Mouse (Mus musculus) intestine, embryonic 14.5 days (tissue): ENCODE data around the gene Itfg2. TPM values are rescaled to one million over a fixed set of nuclear protein-coding genes. Genes with fewer than 3 reads are reported as not detected.

Experiments used
- ATAC-seq: fragments of 200-750 bp; cut with Nextera tagmentation; replicated peaks from 2 replicates; pipeline ENCODE4 v1.8.0; 2017; ENCODE audit warnings: low read depth, moderate number of reproducible peaks, moderate TSS enrichment, moderate library complexity; ENCODE audit not compliant: low FRiP score, low TSS enrichment
- DNase-seq: peaks from one replicate; pipeline ENCODE4 v3.0.0-alpha.2; 2018; ENCODE audit warnings: low spot score
- H3K27ac ChIP-seq: fragments of 300-500 bp; sonication (generic); 2 replicates; pipeline ENCODE4 v1.5.1; 2014; ENCODE audit warnings: low read depth, mild to moderate bottlenecking, control low read depth
- H3K27me3 ChIP-seq: fragments of 300-500 bp; sonication (generic); replicated peaks from 2 replicates; pipeline ENCODE4 v1.6.1; 2014; ENCODE audit warnings: low read length, control low read depth; ENCODE audit not compliant: control insufficient read depth, insufficient read depth
- H3K36me3 ChIP-seq: fragments of 300-500 bp; sonication (generic); 2 replicates; pipeline ENCODE4 v1.6.1; 2014; ENCODE audit warnings: low read length, control low read depth; ENCODE audit not compliant: control insufficient read depth, insufficient read depth
- H3K4me1 ChIP-seq: fragments of 300-500 bp; sonication (generic); replicated peaks from 2 replicates; pipeline ENCODE4 v1.6.1; 2014; ENCODE audit warnings: low read length, control low read depth, mixed read lengths; ENCODE audit not compliant: control insufficient read depth, insufficient read depth
- H3K4me2 ChIP-seq: fragments of 300-500 bp; sonication (generic); 2 replicates; pipeline ENCODE4 v1.6.1; 2014; ENCODE audit warnings: low read length
- H3K4me3 ChIP-seq: fragments of 300-500 bp; sonication (generic); 2 replicates; pipeline ENCODE4 v1.5.1; 2014; ENCODE audit warnings: low read depth, low read length, control low read depth, mixed read lengths
- H3K9ac ChIP-seq: fragments of 300-500 bp; sonication (generic); 2 replicates; pipeline ENCODE4 v1.6.1; 2014; ENCODE audit warnings: mild to moderate bottlenecking, low read length
- H3K9me3 ChIP-seq: fragments of 300-500 bp; sonication (generic); 2 replicates; pipeline ENCODE4 v1.6.1; 2016; ENCODE audit warnings: low read length, control low read depth; ENCODE audit not compliant: control insufficient read depth
- WGBS: fragments of 180-500 bp; shearing (Covaris S2); extraction: QIAGEN DNeasy Blood & Tissue Kit; methylation state at CpG from one replicate; pipeline ENCODE4 v1.1.7; 2014; 5-methylcytosine and 5-hydroxymethylcytosine counted together
- polyA plus RNA-seq: library from polyadenylated mRNA; unstranded; fragments of >200 nt; fragmentation: Nextera tagmentation; extraction: Ambion mirVana; gene quantifications from 2 replicates; pipeline ENCODE4 v1.2.1, GENCODE M21; 2014

Itfg2 gene
- polyA plus RNA-seq, 1 experiment from 2014 or later, result 35.9 TPM

DNA sequence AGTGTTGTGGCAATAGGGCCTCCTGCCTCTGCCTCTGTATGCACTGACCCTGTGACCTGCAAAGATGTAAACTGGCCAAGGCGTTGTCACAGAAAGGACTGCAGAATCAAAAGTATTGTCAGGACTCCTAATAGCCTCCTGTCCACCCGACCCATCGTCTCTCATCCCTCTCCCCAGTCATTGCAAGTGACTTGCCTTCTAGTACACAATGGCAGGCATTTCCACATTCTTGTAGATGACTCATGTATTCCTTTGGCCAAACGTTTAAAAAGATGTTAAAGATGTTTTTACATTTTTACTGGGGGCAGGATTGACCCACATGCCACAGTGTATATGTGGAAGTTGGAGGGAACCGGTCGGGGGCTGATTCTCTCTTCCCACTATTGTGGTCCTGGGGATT, 60.0 kb downstream of the Itfg2 start:
- Histone ChIP-seq H3K27ac (no peak overlapping the region), H3K4me3 (no peak overlapping the region)

DNA sequence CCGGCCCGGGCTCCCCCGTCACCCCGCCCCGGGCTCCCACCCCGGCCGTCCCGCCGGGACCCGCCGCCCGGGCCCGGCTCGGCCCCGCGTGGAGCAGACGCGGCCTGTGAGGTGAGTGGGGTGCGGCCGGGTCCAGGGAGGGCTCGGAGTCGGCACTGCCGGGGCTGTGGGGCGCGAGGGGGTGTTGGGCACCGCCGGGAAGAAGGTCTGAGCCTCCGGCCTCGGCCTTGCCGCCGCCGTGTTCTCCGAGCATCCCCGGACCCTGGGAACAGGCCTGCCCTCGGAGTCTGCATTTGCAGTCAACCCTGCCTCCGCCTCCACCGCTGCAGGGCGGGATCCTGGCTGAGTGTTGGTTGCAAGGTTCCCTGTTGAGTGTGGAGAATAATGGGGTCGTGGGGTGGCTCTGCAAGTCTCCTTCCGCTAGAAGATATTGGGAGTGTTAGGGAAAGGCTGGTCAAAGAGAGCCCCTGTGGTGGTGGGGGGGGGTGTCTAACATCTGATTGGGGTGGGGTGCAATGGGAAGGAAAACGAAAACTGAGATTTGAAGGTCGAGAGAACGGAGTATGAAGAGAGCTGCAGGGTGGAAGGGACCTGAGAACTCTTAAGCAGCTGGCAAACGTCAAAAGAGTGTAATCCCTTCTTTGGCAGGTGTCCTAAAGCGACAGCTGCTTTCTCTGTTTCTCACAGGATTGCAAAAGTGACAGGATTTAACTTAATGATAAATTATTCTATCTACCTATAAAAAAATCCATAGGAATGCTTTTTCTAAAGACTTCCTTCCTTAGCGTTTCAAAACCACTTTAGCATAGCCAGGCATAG, 61.5 kb downstream of the Itfg2 start:
- WGBS, result 1% methylated on average over 45 of the region's 46 CpGs
- ATAC-seq (no peak; the same call in 1 of the 2 replicates), DNase-seq (peak; percentile 83)
- H3K4me1 ChIP-seq, result peaks cover 17% of the 10 kb centered on the region
- peak overlapping the region; percentile 95 for H3K27ac ChIP-seq
- no peaks in the 10 kb centered on the region for H3K27me3 ChIP-seq
- H3K4me2 ChIP-seq, result peak overlapping the region; percentile 79
- H3K4me3 ChIP-seq, result peak overlapping the region; percentile 67
- peaks cover 35% of the 10 kb centered on the region for H3K36me3 ChIP-seq
- peak overlapping the region; percentile 92 for H3K9ac ChIP-seq
- H3K9me3 ChIP-seq, result no peaks in the 10 kb centered on the region

More for the DNA sequence above, 60.0 kb downstream of the Itfg2 start:
- no peak overlapping the region for H3K4me2 ChIP-seq
- ATAC-seq (no peak), DNase-seq (no peak)
- peaks cover 40% of the 10 kb centered on the region for H3K36me3 ChIP-seq
- no peaks in the 10 kb centered on the region for H3K27me3 ChIP-seq
- H3K4me1 ChIP-seq, result peaks cover 17% of the 10 kb centered on the region
- 69% methylated on average over 6 of the region's 6 CpGs for WGBS
- no peaks in the 10 kb centered on the region for H3K9me3 ChIP-seq
- H3K9ac ChIP-seq, result no peak overlapping the region

DNA sequence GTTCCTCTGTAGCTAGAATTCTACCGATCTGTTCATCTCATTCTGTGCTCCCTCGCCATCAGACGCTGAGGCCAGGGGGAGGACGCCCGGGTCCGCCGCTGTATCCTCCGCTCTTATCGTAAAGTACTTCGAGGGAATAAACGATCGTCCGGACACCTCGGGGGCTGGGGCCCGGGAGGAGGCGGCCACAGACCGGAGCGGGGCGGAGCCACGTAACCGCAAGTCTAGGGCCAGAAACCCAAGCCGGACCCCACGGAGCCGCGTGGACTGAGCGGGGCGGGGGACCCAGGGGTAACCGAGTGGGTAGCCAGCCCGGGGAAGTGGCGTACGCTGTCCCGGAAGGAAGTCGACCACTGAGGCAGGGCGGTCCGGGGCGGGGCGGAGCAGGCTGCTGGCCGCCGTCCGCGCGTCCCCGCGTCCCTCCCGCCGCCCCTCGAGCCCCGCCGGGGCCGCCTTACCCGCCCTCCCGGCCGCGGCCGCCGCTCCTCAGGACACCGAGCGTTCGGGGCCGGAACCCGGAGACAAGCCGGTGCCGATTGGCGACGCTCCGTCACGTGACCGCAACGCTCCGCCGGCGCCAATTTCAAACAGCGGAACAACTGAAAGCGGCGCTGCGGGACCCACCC, 62.2 kb downstream of the Itfg2 start, which contains the start of the genes Rhno1 and Foxm1:
Gene Rhno1, minus strand, starts transcription at position 531 of the 626 bp plus-strand sequence.
Gene Foxm1, plus strand, starts transcription at position 587 of the 626 bp plus-strand sequence.
- Histone ChIP-seq H3K4me3 (peak within 1 kb of the TSS; percentile 67), H3K9me3 (no peaks in the 10 kb centered on the region), H3K9ac (peak within 1 kb of the TSS; percentile 92), H3K27ac (peak within 1 kb of the TSS; percentile 95), H3K27me3 (no peaks in the 10 kb centered on the region), H3K36me3 (peaks cover 36% of the 10 kb centered on the region), H3K4me2 (peak within 1 kb of the TSS; percentile 79), H3K4me1 (peaks cover 17% of the 10 kb centered on the region)
- under 1% methylated on average over 70 of the region's 76 CpGs for WGBS
- DNase-seq, result peak; percentile 93
- peak; percentile 89 for ATAC-seq

DNA sequence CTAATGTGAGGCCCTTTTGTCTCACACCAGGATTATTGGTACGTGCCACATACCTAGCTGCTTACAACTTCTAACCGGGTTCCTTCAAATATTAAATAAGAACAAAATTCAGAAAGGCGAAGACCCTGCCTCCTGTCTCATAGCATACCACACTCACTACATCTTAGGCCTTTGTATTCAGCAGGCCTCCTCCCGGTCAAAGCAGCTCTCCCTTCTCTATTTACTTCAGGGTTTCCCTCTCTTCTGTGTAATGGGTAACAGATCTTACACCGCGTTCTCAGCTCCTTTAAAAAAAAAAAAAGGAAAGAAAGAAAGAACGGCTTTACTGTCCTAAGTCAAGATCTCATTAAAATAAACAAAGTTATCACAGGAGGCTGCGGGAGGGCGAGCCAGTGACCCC, 62.8 kb downstream of the Itfg2 start:
- Histone ChIP-seq H3K9ac (peak overlapping the region; percentile 92), H3K9me3 (no peaks in the 10 kb centered on the region), H3K4me1 (peaks cover 17% of the 10 kb centered on the region), H3K4me2 (peak overlapping the region; percentile 79), H3K27me3 (no peaks in the 10 kb centered on the region), H3K36me3 (peaks cover 36% of the 10 kb centered on the region), H3K4me3 (peak overlapping the region; percentile 67), H3K27ac (peak overlapping the region; percentile 95)
- 17% methylated on average over 9 of the region's 9 CpGs for WGBS
- DNase-seq (peak; percentile 52), ATAC-seq (no peak)

Other genes starting within 250 kb of the Itfg2 start
- gene Tead4, start 124.1 kb downstream of the Itfg2 start, polyA plus RNA-seq, result 1.7 and 1.9 TPM in 2 replicates
- gene Tulp3, start 69.1 kb downstream of the Itfg2 start, polyA plus RNA-seq, result 14.4 and 18.6 TPM in 2 replicates
- gene Rhno1, start 62.0 kb downstream of the Itfg2 start, polyA plus RNA-seq, result 125 and 136 TPM in 2 replicates
- gene Foxm1, start 62.0 kb downstream of the Itfg2 start, polyA plus RNA-seq, result 37.2 and 41.4 TPM in 2 replicates
- 0.43 TPM in 1 of 2 replicates, not detected in the other for gene Tex52, start 49.5 kb downstream of the Itfg2 start, polyA plus RNA-seq
- not detected in 2 replicates for gene Gm44596, start 49.4 kb downstream of the Itfg2 start, polyA plus RNA-seq
- 6.1 and 6.6 TPM in 2 replicates for gene Nrip2, start 25.6 kb downstream of the Itfg2 start, polyA plus RNA-seq
- 489 and 529 TPM in 2 replicates for gene Fkbp4, start 13.7 kb upstream of the Itfg2 start, polyA plus RNA-seq
- gene Pzp, start 101.8 kb upstream of the Itfg2 start, polyA plus RNA-seq, result 0.05 TPM in 1 of 2 replicates, not detected in the other
- gene A2ml1, start 156.7 kb upstream of the Itfg2 start, polyA plus RNA-seq, result 2.5 and 3.5 TPM in 2 replicates
- not detected in 2 replicates for gene Klrb1a, start 198.6 kb upstream of the Itfg2 start, polyA plus RNA-seq
- gene Clec2h, start 237.5 kb upstream of the Itfg2 start, polyA plus RNA-seq, result 0.60 and 0.73 TPM in 2 replicates